Mouse (Mus musculus): ENCODE measurements around the gene Dand5. TPM values are rescaled to one million over a fixed set of nuclear protein-coding genes. Genes with fewer than 3 reads are reported as not detected.

The Dand5 gene
- polyA plus RNA-seq, 1 experiment from 2014 or later: 7.1 TPM

DNA sequence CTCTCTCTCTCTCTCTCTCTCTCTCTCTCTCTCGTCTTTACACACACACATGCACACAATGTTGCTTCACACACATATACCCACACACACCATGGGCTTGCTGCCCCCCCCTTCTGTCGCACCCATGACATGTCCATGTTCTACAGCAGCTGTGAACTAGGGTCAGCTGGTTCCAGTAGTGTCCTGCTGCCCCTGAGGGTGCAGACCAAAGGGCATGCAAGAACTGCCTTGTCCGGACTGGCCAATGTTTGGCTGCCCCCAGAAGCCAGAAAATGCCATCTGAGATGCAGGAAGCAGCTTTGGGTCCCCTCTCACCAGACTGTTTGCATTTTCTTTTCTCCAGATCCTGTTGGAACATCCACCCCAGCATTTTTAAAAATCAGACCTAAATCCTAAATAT lies 50.0 kb downstream of the Dand5 start:
- Histone ChIP-seq H3K27ac (ENCODE audit: low read depth, low read length) (no peak overlapping the region), H3K4me2 (replicated peaks; ENCODE audit: low read depth, low read length) (no peak overlapping the region), H3K4me3 (ENCODE audit: low read depth, low read length) (no peak overlapping the region), H3K9me3 (ENCODE audit: control insufficient read depth, low read length) (no peaks in the 10 kb centered on the region), H3K9ac (ENCODE audit: low read depth, low read length) (no peak overlapping the region), H3K36me3 (ENCODE audit: control insufficient read depth, insufficient read depth, low read length) (no peaks in the 10 kb centered on the region), H3K4me1 (replicated peaks; ENCODE audit: control insufficient read depth, insufficient read depth, low read length) (peaks cover 3% of the 10 kb centered on the region; the same call in 1 of the 2 replicates), H3K27me3 (ENCODE audit: control insufficient read depth, insufficient read depth, low read length) (peaks cover 99% of the 10 kb centered on the region)
- peak; percentile 35 for DNase-seq (ENCODE audit: low spot score)
- WGBS: 0% methylated on average over 3 of the region's 3 CpGs
- ATAC-seq (ENCODE audit: low FRiP score): no peak

DNA sequence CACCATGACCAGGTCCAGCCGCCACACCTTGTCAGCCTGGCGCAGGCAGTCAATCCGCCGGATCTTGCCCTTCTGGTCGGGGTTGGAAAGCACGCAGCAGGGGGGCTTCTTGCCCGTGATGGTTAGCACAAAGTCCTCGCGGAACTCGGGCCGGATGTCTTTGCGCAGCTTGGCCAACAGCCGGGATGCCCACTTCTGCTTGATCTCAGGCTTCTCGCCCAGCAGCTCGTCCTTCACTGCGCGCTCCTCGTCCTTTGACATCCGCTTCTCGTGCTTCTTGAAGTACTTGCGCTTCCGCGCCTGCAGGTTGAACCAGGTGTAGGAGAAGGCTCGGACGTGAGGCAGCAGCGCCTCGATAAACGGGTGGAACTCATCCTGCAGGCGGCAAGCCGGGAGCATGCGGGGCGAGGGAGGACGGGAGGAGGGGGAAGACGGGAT lies 50.7 kb downstream of the Dand5 start:
- Histone ChIP-seq H3K27ac (ENCODE audit: low read depth, low read length) (no peak overlapping the region), H3K36me3 (ENCODE audit: control insufficient read depth, insufficient read depth, low read length) (no peaks in the 10 kb centered on the region), H3K4me2 (replicated peaks; ENCODE audit: low read depth, low read length) (no peak overlapping the region), H3K4me3 (ENCODE audit: low read depth, low read length) (no peak overlapping the region), H3K9ac (ENCODE audit: low read depth, low read length) (no peak overlapping the region), H3K9me3 (ENCODE audit: control insufficient read depth, low read length) (no peaks in the 10 kb centered on the region), H3K27me3 (ENCODE audit: control insufficient read depth, insufficient read depth, low read length) (peaks cover 99% of the 10 kb centered on the region), H3K4me1 (replicated peaks; ENCODE audit: control insufficient read depth, insufficient read depth, low read length) (peaks cover 3% of the 10 kb centered on the region; the same call in 1 of the 2 replicates)
- WGBS: under 1% methylated on average over 34 of the region's 34 CpGs
- DNase-seq (ENCODE audit: low spot score): peak; percentile 54
- no peak for ATAC-seq (ENCODE audit: low FRiP score)

DNA sequence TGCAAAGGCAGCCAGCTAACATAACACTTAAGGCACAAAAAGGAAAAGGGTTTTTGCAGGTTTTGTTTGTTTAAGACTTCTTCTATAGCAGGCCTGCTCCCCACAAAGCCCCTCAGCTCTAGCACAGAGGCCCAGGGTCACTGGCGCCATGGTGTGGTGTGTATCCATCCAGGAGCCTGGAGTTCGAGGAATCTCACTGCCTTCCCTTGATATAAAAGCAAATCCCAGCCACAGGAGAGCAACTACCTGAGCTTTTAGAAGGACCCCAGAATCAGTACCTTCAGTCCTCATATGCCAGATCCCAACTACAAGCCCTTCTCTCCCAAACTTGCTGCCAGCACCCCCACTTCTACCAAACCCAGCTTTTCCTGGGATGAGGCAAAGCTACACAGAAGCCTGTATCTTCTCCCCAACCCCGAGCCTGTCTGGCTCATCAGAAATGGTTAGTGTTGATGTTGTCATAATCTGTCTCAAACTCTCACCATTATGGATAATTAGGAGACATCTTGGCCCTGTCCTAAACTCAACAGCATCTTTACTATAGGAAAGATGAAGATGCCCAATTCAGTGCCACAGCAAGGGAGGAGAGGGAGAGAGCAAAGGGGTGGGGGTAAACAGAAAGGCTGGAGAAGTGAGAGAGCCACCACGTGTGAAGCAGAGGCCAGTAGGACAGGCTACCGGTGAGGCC lies 51.5 kb downstream of the Dand5 start:
- H3K9me3 ChIP-seq (ENCODE audit: control insufficient read depth, low read length): no peaks in the 10 kb centered on the region
- H3K27ac ChIP-seq (ENCODE audit: low read depth, low read length): no peak overlapping the region
- no peak overlapping the region for H3K4me2 ChIP-seq (replicated peaks; ENCODE audit: low read depth, low read length)
- H3K27me3 ChIP-seq (ENCODE audit: control insufficient read depth, insufficient read depth, low read length): peaks cover 99% of the 10 kb centered on the region
- H3K36me3 ChIP-seq (ENCODE audit: control insufficient read depth, insufficient read depth, low read length): no peaks in the 10 kb centered on the region
- DNase-seq (ENCODE audit: low spot score) (peak; percentile 27), ATAC-seq (ENCODE audit: low FRiP score) (no peak)
- H3K4me1 ChIP-seq (replicated peaks; ENCODE audit: control insufficient read depth, insufficient read depth, low read length): peaks cover 3% of the 10 kb centered on the region; the same call in 1 of the 2 replicates
- no peak overlapping the region for H3K9ac ChIP-seq (ENCODE audit: low read depth, low read length)
- 13% methylated on average over 5 of the region's 5 CpGs for WGBS
- no peak overlapping the region for H3K4me3 ChIP-seq (ENCODE audit: low read depth, low read length)

DNA sequence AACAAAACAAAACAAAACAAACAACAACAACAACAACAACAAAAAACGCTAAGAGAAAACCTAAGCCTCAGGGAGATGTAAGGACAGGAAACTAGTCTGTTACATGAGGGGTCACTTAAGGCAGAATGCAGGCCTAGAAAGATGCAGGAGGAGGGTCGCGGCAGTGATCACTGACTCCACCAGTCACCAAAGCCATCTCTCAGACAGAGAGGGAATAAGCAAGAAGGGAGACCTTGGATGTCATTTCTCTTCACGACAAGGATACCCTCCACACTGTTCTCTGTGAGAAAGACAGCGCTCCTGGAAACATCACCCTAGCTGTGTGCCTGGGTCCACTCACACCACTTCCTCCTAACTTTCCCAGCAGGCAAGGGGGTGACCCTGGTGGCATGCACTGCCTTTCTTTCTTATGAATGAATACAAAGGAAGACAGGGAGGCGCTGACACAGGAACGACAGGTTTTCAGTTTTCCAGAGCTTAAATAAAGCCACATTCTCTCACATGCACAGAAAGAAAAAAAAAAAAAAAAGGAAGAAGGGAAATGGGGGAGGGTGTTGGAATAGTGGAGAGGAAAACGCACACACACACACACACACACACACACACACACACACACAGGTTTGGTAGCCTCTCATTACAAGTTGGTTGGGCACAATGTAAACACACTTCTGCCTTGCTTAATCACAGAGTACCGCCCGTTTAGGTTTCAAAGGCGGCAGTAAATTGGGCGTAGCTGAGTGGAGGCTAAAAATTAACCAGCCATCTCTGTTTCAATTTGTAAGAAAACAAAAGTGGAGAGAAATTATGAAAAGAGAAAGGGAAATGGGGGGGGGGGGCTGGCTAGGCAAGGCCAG lies 52.3 kb downstream of the Dand5 start:
- Histone ChIP-seq H3K4me3 (ENCODE audit: low read depth, low read length) (no peak overlapping the region), H3K9me3 (ENCODE audit: control insufficient read depth, low read length) (no peaks in the 10 kb centered on the region), H3K9ac (ENCODE audit: low read depth, low read length) (no peak overlapping the region), H3K36me3 (ENCODE audit: control insufficient read depth, insufficient read depth, low read length) (no peaks in the 10 kb centered on the region), H3K27ac (ENCODE audit: low read depth, low read length) (no peak overlapping the region), H3K27me3 (ENCODE audit: control insufficient read depth, insufficient read depth, low read length) (peaks cover 97% of the 10 kb centered on the region), H3K4me2 (replicated peaks; ENCODE audit: low read depth, low read length) (no peak overlapping the region), H3K4me1 (replicated peaks; ENCODE audit: control insufficient read depth, insufficient read depth, low read length) (peaks cover 9% of the 10 kb centered on the region)
- DNase-seq (ENCODE audit: low spot score) (peak; percentile 22), ATAC-seq (ENCODE audit: low FRiP score) (no peak)
- 30% methylated on average over 12 of the region's 12 CpGs for WGBS

DNA sequence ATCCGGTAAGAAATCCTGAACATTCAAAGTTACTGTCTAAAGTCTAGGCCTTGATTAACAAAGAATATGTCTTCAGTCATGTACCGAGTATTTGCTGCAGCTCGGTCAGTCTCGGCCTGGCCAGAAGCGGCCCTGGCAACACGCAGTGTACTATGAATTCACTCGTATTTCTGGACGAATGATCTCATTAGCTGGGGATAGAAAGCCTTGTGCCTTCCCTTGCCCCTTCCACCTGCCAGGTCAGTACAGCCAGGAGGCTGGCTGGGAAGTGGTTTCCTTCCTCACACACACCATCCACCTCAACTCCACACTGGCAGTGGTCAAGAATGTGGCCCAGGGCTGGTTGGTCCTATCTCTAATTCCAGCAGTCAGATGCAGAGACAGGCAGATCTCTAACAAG lies 53.3 kb downstream of the Dand5 start:
- H3K36me3 ChIP-seq (ENCODE audit: control insufficient read depth, insufficient read depth, low read length): no peaks in the 10 kb centered on the region
- 84% methylated on average over 8 of the region's 8 CpGs for WGBS
- peaks cover 97% of the 10 kb centered on the region for H3K27me3 ChIP-seq (ENCODE audit: control insufficient read depth, insufficient read depth, low read length)
- H3K9ac ChIP-seq (ENCODE audit: low read depth, low read length): no peak overlapping the region
- no peaks in the 10 kb centered on the region for H3K9me3 ChIP-seq (ENCODE audit: control insufficient read depth, low read length)
- H3K4me1 ChIP-seq (replicated peaks; ENCODE audit: control insufficient read depth, insufficient read depth, low read length): peaks cover 13% of the 10 kb centered on the region
- no peak overlapping the region for H3K4me3 ChIP-seq (ENCODE audit: low read depth, low read length)
- ATAC-seq (ENCODE audit: low FRiP score): no peak
- no peak overlapping the region for H3K4me2 ChIP-seq (replicated peaks; ENCODE audit: low read depth, low read length)
- no peak for DNase-seq (ENCODE audit: low spot score)
- no peak overlapping the region for H3K27ac ChIP-seq (ENCODE audit: low read depth, low read length)

DNA sequence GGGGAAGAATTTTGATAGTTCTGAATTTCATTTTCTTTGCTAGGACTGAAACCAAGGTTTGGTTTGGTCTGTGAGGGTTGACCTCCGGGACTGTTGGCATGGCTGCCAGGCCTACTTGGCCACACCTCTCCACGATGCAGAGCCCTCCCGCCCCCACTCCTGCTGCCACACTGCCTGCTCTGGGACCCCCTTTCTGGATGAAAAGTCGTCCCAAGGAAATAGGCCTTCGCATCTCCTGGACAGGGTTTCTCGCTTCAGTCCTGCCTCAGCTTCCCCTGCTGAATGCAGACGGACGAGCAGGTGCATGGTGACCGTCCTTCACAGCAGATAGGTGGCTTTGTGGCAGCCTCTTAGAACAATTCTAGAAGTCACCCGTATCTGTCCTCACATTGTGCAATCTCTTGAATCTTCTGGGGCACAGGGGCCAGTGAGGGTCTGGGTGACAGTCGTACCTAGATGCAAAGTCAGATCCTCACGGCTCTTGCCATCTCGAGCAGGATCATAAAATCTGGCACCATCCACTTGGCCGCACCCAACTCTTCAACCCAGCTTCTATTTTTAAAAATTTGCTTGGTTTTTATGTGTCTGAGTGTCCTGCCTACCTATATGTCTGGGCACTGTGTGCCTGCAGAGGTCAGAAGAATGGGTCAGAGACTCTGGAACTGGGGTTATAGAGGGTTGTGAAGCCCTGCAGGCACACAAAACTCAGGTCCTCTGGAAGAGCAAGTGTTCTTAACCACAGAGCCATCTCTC lies 54.1 kb downstream of the Dand5 start:
- H3K4me3 ChIP-seq (ENCODE audit: low read depth, low read length): no peak overlapping the region
- peaks cover 13% of the 10 kb centered on the region for H3K4me1 ChIP-seq (replicated peaks; ENCODE audit: control insufficient read depth, insufficient read depth, low read length)
- no peak for ATAC-seq (ENCODE audit: low FRiP score)
- no peak overlapping the region for H3K27ac ChIP-seq (ENCODE audit: low read depth, low read length)
- H3K36me3 ChIP-seq (ENCODE audit: control insufficient read depth, insufficient read depth, low read length): no peaks in the 10 kb centered on the region
- H3K9me3 ChIP-seq (ENCODE audit: control insufficient read depth, low read length): no peaks in the 10 kb centered on the region
- DNase-seq (ENCODE audit: low spot score): no peak
- H3K9ac ChIP-seq (ENCODE audit: low read depth, low read length): no peak overlapping the region
- H3K27me3 ChIP-seq (ENCODE audit: control insufficient read depth, insufficient read depth, low read length): peaks cover 97% of the 10 kb centered on the region
- no peak overlapping the region for H3K4me2 ChIP-seq (replicated peaks; ENCODE audit: low read depth, low read length)
- WGBS: 87% methylated on average over 14 of the region's 14 CpGs

DNA sequence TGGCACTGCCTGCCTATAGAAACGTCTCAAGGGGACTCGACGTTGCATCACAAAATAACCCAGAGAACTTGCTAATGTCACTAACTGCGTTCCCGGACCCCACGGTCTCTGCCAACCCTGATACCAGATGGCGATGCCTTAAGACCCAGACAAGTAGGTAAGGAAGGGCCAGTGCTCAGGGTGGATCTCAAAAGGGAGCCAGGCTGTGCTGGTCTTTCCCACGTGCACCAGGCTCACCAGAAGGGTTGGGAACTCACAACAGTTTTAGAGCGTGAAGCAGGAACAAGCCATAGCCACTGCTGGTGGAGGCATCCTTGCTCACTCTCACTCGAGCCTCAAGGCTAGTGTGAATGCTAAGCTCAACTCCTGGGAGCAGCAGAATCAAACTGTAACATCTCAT lies 55.4 kb downstream of the Dand5 start:
- WGBS: 81% methylated on average over 10 of the region's 10 CpGs
- Histone ChIP-seq H3K4me2 (replicated peaks; ENCODE audit: low read depth, low read length) (no peak overlapping the region), H3K36me3 (ENCODE audit: control insufficient read depth, insufficient read depth, low read length) (no peaks in the 10 kb centered on the region), H3K4me1 (replicated peaks; ENCODE audit: control insufficient read depth, insufficient read depth, low read length) (peaks cover 13% of the 10 kb centered on the region), H3K9ac (ENCODE audit: low read depth, low read length) (no peak overlapping the region), H3K27me3 (ENCODE audit: control insufficient read depth, insufficient read depth, low read length) (peaks cover 97% of the 10 kb centered on the region), H3K27ac (ENCODE audit: low read depth, low read length) (no peak overlapping the region), H3K9me3 (ENCODE audit: control insufficient read depth, low read length) (no peaks in the 10 kb centered on the region), H3K4me3 (ENCODE audit: low read depth, low read length) (no peak overlapping the region)
- ATAC-seq (ENCODE audit: low FRiP score): no peak
- DNase-seq (ENCODE audit: low spot score): no peak

DNA sequence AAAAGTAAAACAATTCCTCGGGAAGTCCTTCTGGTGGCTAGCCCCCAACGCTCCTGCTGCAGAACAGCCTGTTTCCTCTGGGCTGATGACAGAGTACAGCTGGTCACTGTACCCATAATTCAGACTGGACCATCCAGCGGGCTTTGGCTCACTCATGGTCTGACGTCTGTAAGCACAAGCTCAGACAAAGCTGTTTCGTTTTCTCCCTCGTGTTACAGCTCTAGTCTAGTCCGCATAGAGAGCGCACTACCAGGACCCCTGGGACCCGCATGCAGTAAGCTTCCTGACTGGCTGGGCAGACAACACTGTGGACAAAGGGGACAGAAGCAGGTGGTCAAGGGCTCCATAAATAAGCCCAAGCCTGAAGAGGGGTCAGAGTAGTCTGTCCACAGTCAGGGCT lies 56.2 kb downstream of the Dand5 start:
- Histone ChIP-seq H3K4me3 (ENCODE audit: low read depth, low read length) (no peak overlapping the region), H3K9ac (ENCODE audit: low read depth, low read length) (no peak overlapping the region), H3K9me3 (ENCODE audit: control insufficient read depth, low read length) (no peaks in the 10 kb centered on the region), H3K4me2 (replicated peaks; ENCODE audit: low read depth, low read length) (no peak overlapping the region), H3K4me1 (replicated peaks; ENCODE audit: control insufficient read depth, insufficient read depth, low read length) (peaks cover 10% of the 10 kb centered on the region), H3K27ac (ENCODE audit: low read depth, low read length) (no peak overlapping the region), H3K27me3 (ENCODE audit: control insufficient read depth, insufficient read depth, low read length) (peaks cover 95% of the 10 kb centered on the region), H3K36me3 (ENCODE audit: control insufficient read depth, insufficient read depth, low read length) (no peaks in the 10 kb centered on the region)
- ATAC-seq (ENCODE audit: low FRiP score): no peak
- WGBS: 55% methylated on average over 9 of the region's 9 CpGs
- DNase-seq (ENCODE audit: low spot score): peak; percentile 30
